Mouse (Mus musculus) ES-E14 (cell line): ENCODE data around the gene Tex19.2. TPM values are rescaled to one million over a fixed set of nuclear protein-coding genes. Genes with fewer than 3 reads are reported as not detected.
"Not testable (repeated sequence)": the region's sequence is repeated elsewhere in the genome, so short reads cannot be mapped to it uniquely, and the experiment has no call there.

Experiments
- DNase-seq: peaks from one replicate; pipeline ENCODE4 v3.0.0-alpha.2; 2013; ENCODE audit warnings: low read depth, low spot score
- H3K27ac ChIP-seq: 2 replicates; pipeline ENCODE4 v1.5.1; 2012; ENCODE audit warnings: low read depth, mild to moderate bottlenecking, low read length, moderate library complexity, mixed read lengths; ENCODE audit not compliant: poor library complexity, insufficient read depth, severe bottlenecking
- H3K36me3 ChIP-seq: 2 replicates; pipeline ENCODE4 v1.6.1; 2012; ENCODE audit warnings: mild to moderate bottlenecking, low read length, moderate library complexity, mixed read lengths; ENCODE audit not compliant: control insufficient read depth, poor library complexity, insufficient read depth, severe bottlenecking
- H3K4me1 ChIP-seq, 2 experiments: fragments of 150-350 bp in 1 of 2; sonication (generic) in 1 of 2; 2 replicates each; pipeline ENCODE4 v1.6.1; 2012; ENCODE audit warnings: low read length in 2 of 2, mild to moderate bottlenecking in 1 of 2, mixed read lengths in 1 of 2; ENCODE audit not compliant: control insufficient read depth in 2 of 2, insufficient read depth in 2 of 2, poor library complexity in 1 of 2
- H3K4me3 ChIP-seq, 2 experiments: fragments of 150-350 bp in 1 of 2; sonication (generic) in 1 of 2; 2 replicates each; pipeline ENCODE4 v1.5.1; 2012; ENCODE audit warnings: low read length in 2 of 2, low read depth in 1 of 2, mild to moderate bottlenecking in 1 of 2, mixed read lengths in 1 of 2; ENCODE audit not compliant: insufficient read depth in 1 of 2, poor library complexity in 1 of 2, severe bottlenecking in 1 of 2
- H3K9ac ChIP-seq: 2 replicates; pipeline ENCODE4 v1.6.1; 2012; ENCODE audit warnings: low read depth, mild to moderate bottlenecking, low read length, mixed read lengths; ENCODE audit not compliant: poor library complexity, insufficient read depth, severe bottlenecking
- H3K9me3 ChIP-seq: fragments of 150-350 bp; sonication (generic); 2 replicates; pipeline ENCODE4 v1.6.1; 2012; ENCODE audit warnings: low read depth, mild to moderate bottlenecking, low read length; ENCODE audit not compliant: control insufficient read depth, insufficient read depth
- CHD2 ChIP-seq: IDR thresholded peaks from 2 replicates; pipeline ENCODE4 v1.6.1; 2014; ENCODE audit warnings: mild to moderate bottlenecking, low read depth, low read length, inconsistent platforms
- HCFC1 ChIP-seq: IDR thresholded peaks from 2 replicates; pipeline ENCODE4 v1.6.1; 2012; ENCODE audit warnings: low read length, inconsistent platforms, borderline replicate concordance; ENCODE audit not compliant: insufficient read depth
- MAFK ChIP-seq: IDR thresholded peaks from 2 replicates; pipeline ENCODE4 v1.6.1; 2014; ENCODE audit warnings: mild to moderate bottlenecking, low read depth, low read length, inconsistent platforms; ENCODE audit not compliant: insufficient read depth
- ZC3H11A ChIP-seq: IDR thresholded peaks from 2 replicates; pipeline ENCODE4 v1.6.1; 2012; ENCODE audit warnings: low read depth, mild to moderate bottlenecking, inconsistent platforms, low read length, borderline replicate concordance
- ZNF384 ChIP-seq: IDR thresholded peaks from 2 replicates; pipeline ENCODE4 v1.6.1; 2012; ENCODE audit warnings: low read depth, low read length, inconsistent platforms
- in situ Hi-C, 2 experiments: fragments of 600-800 bp; cut with MboI; formaldehyde crosslinking; loops; one replicate each; pipeline ENCODE4 v1.15.1; 2025; ENCODE audit warnings: low sequenced_read_pairs in 2 of 2, inconsistent platforms in 1 of 2; ENCODE audit not compliant: unreplicated experiment in 2 of 2
- total RNA-seq: library from RNA; depleted of rRNA; stranded (reverse); fragments of 300-350 nt; gene quantifications from 2 replicates; pipeline ENCODE4 v1.2.3, GENCODE M21; 2012

Gene Tex19.2
- total RNA-seq, 1 experiment, result 6.5 TPM

- no peak overlapping the region for H3K9ac ChIP-seq
- no peaks in the 10 kb centered on the region for H3K36me3 ChIP-seq
- no peak overlapping the region for H3K27ac ChIP-seq
- no peaks in the 10 kb centered on the region for H3K9me3 ChIP-seq
- TF ChIP-seq MAFK (no peak), ZC3H11A (no peak), ZNF384 (no peak), HCFC1 (no peak), CHD2 (no peak)
- no peak overlapping the region for H3K4me3 ChIP-seq
- DNase-seq, result no peak
- H3K4me1 ChIP-seq, result no peaks in the 10 kb centered on the region
- in situ Hi-C loops, result no loop called here
Measured at GRCm38 (mm10) chr11:121111601-121112000, 6.9 kb downstream of the Tex19.2 start.

- Histone ChIP-seq H3K4me1 (no peaks in the 10 kb centered on the region), H3K27ac (no peak overlapping the region), H3K9ac (no peak overlapping the region), H3K4me3 (no peak overlapping the region), H3K36me3 (no peaks in the 10 kb centered on the region), H3K9me3 (no peaks in the 10 kb centered on the region)
- TF ChIP-seq HCFC1 (no peak), ZC3H11A (no peak), MAFK (no peak), CHD2 (no peak), ZNF384 (no peak)
- in situ Hi-C loops, result no loop called here
- DNase-seq, result no peak
Measured at GRCm38 (mm10) chr11:121111051-121111450, 7.4 kb downstream of the Tex19.2 start.

- no peak for TF ChIP-seq ZC3H11A
- no peak for TF ChIP-seq HCFC1
- no peak for TF ChIP-seq MAFK
- no peaks in the 10 kb centered on the region for H3K4me1 ChIP-seq
- H3K9me3 ChIP-seq, result no peaks in the 10 kb centered on the region
- H3K36me3 ChIP-seq, result no peaks in the 10 kb centered on the region
- in situ Hi-C loops, result no loop called here
- H3K27ac ChIP-seq, result no peak overlapping the region
- no peak overlapping the region for H3K9ac ChIP-seq
- no peak overlapping the region for H3K4me3 ChIP-seq
- DNase-seq, result no peak
Measured at GRCm38 (mm10) chr11:121109986-121110385, 8.5 kb downstream of the Tex19.2 start.

- in situ Hi-C loops, result no loop called here
- H3K9me3 ChIP-seq, result no peaks in the 10 kb centered on the region
- H3K27ac ChIP-seq, result no peak overlapping the region; the same call in 1 of the 2 replicates
- H3K9ac ChIP-seq, result no peak overlapping the region
- no peak for TF ChIP-seq MAFK
- no peak for TF ChIP-seq HCFC1
- DNase-seq, result no peak
- no peaks in the 10 kb centered on the region for H3K4me1 ChIP-seq
- no peaks in the 10 kb centered on the region for H3K36me3 ChIP-seq
- H3K4me3 ChIP-seq, result no peak overlapping the region
Measured at GRCm38 (mm10) chr11:121108061-121108460, 10.4 kb downstream of the Tex19.2 start.

GRCm38 (mm10) chr11:121107242-121107641 lies 11.2 kb downstream of the Tex19.2 start:
- H3K27ac ChIP-seq, H3K9ac ChIP-seq, H3K4me1 ChIP-seq, in situ Hi-C loops, DNase-seq, H3K36me3 ChIP-seq, H3K9me3 ChIP-seq, H3K4me3 ChIP-seq: not testable (repeated sequence)
